Mouse (Mus musculus) midbrain, embryonic 10.5 days (tissue): ENCODE measurements around the gene Ddx6. TPM values are rescaled to one million over a fixed set of nuclear protein-coding genes. Genes with fewer than 3 reads are reported as not detected.
A peak's percentile ranks its signal among the peaks of the same experiment; 100 is the strongest.

Experiments
- DNase-seq: peaks from one replicate; pipeline ENCODE4 v3.0.0-alpha.2; 2017; ENCODE audit warnings: low spot score
- H3K27ac ChIP-seq: fragments of 300-500 bp; sonication (generic); replicated peaks from 2 replicates; pipeline ENCODE4 v1.5.1; 2016; ENCODE audit warnings: mild to moderate bottlenecking
- H3K27me3 ChIP-seq: fragments of 300-500 bp; sonication (generic); 2 replicates; pipeline ENCODE4 v1.6.1; 2016; ENCODE audit warnings: low read depth, mild to moderate bottlenecking; ENCODE audit not compliant: poor library complexity, severe bottlenecking
- H3K36me3 ChIP-seq: fragments of 300-500 bp; sonication (generic); 2 replicates; pipeline ENCODE4 v1.6.1; 2016; ENCODE audit warnings: mild to moderate bottlenecking, moderate library complexity
- H3K4me1 ChIP-seq: fragments of 300-500 bp; sonication (generic); 2 replicates; pipeline ENCODE4 v1.6.1; 2016
- H3K4me3 ChIP-seq: fragments of 300-500 bp; sonication (generic); 2 replicates; pipeline ENCODE4 v1.5.1; 2016; ENCODE audit warnings: mild to moderate bottlenecking, moderate library complexity
- H3K9me3 ChIP-seq: fragments of 300-500 bp; sonication (generic); replicated peaks from 2 replicates; pipeline ENCODE4 v1.6.1; 2016; ENCODE audit warnings: mild to moderate bottlenecking
- WGBS: fragments of 180-500 bp; shearing (Covaris S2); methylation state at CpG from one replicate; pipeline ENCODE4 v1.1.7; 2016; 5-methylcytosine and 5-hydroxymethylcytosine counted together
- polyA plus RNA-seq: library from polyadenylated mRNA; unstranded; fragments of >200 nt; fragmentation: Nextera tagmentation; extraction: Ambion mirVana; gene quantifications from 2 replicates; pipeline ENCODE4 v1.2.1, GENCODE M21; 2016

The Ddx6 gene
- polyA plus RNA-seq, 1 experiment from 2014 or later, result 19.5 TPM

- Histone ChIP-seq H3K36me3 (no peaks in the 10 kb centered on the region), H3K9me3 (no peaks in the 10 kb centered on the region), H3K27me3 (no peaks in the 10 kb centered on the region), H3K4me1 (0 out of 2 replicates have a peak, but pooled peaks cover 3% of the 10 kb centered on the region), H3K27ac (no peak overlapping the region), H3K4me3 (no peak overlapping the region)
- no peak for DNase-seq
- WGBS, result 88% methylated on average over 4 of the region's 4 CpGs
Measured at GRCm38 (mm10) chr9:44647656-44648055, 43.0 kb downstream of the Ddx6 start.

GRCm38 (mm10) chr9:44648881-44649281 is 44.2 kb downstream of the Ddx6 start:
- no peak for DNase-seq
- 84% methylated on average over 7 of the region's 7 CpGs for WGBS
- H3K4me3 ChIP-seq, result no peak overlapping the region
- no peaks in the 10 kb centered on the region for H3K9me3 ChIP-seq
- H3K36me3 ChIP-seq, result no peaks in the 10 kb centered on the region
- no peaks in the 10 kb centered on the region for H3K27me3 ChIP-seq
- H3K4me1 ChIP-seq, result 0 out of 2 replicates have a peak, but pooled peaks cover 3% of the 10 kb centered on the region
- H3K27ac ChIP-seq, result no peak overlapping the region

GRCm38 (mm10) chr9:44652027-44652426 is 47.3 kb downstream of the Ddx6 start:
- Histone ChIP-seq H3K4me3 (no peak overlapping the region), H3K9me3 (no peaks in the 10 kb centered on the region), H3K27ac (no peak overlapping the region), H3K4me1 (peaks cover 9% of the 10 kb centered on the region), H3K27me3 (no peaks in the 10 kb centered on the region), H3K36me3 (no peaks in the 10 kb centered on the region)
- WGBS, result 14% methylated on average over 8 of the region's 8 CpGs
- DNase-seq, result peak; percentile 62

- no peaks in the 10 kb centered on the region for H3K9me3 ChIP-seq
- peaks cover 7% of the 10 kb centered on the region for H3K4me1 ChIP-seq
- no peak for DNase-seq
- H3K36me3 ChIP-seq, result no peaks in the 10 kb centered on the region
- WGBS, result 75% methylated on average over 4 of the region's 4 CpGs
- H3K27ac ChIP-seq, result no peak overlapping the region
- H3K4me3 ChIP-seq, result no peak overlapping the region
- no peaks in the 10 kb centered on the region for H3K27me3 ChIP-seq
Measured at GRCm38 (mm10) chr9:44653896-44654295, 49.2 kb downstream of the Ddx6 start.

- no peak overlapping the region for H3K27ac ChIP-seq
- peak; percentile 60 for DNase-seq
- WGBS, result 31% methylated on average over 26 of the region's 26 CpGs
- no peaks in the 10 kb centered on the region for H3K9me3 ChIP-seq
- no peaks in the 10 kb centered on the region for H3K27me3 ChIP-seq
- H3K4me1 ChIP-seq, result peaks cover 6% of the 10 kb centered on the region
- H3K4me3 ChIP-seq, result peak overlapping the region; percentile 41
- H3K36me3 ChIP-seq, result no peaks in the 10 kb centered on the region
Measured at GRCm38 (mm10) chr9:44655098-44656066, 50.7 kb downstream of the Ddx6 start.

GRCm38 (mm10) chr9:44663706-44664105 is 59.0 kb downstream of the Ddx6 start:
- no peaks in the 10 kb centered on the region for H3K27me3 ChIP-seq
- H3K27ac ChIP-seq, result no peak overlapping the region
- WGBS, result 87% methylated on average over 6 of the region's 6 CpGs
- no peak overlapping the region for H3K4me3 ChIP-seq
- no peak for DNase-seq
- no peaks in the 10 kb centered on the region for H3K36me3 ChIP-seq
- H3K4me1 ChIP-seq, result no peaks in the 10 kb centered on the region
- no peaks in the 10 kb centered on the region for H3K9me3 ChIP-seq

- no peaks in the 10 kb centered on the region for H3K27me3 ChIP-seq
- H3K36me3 ChIP-seq, result no peaks in the 10 kb centered on the region
- no peaks in the 10 kb centered on the region for H3K9me3 ChIP-seq
- DNase-seq, result no peak
- no peak overlapping the region for H3K27ac ChIP-seq
- H3K4me3 ChIP-seq, result no peak overlapping the region
- no peaks in the 10 kb centered on the region for H3K4me1 ChIP-seq
- 91% methylated on average over 5 of the region's 5 CpGs for WGBS
Measured at GRCm38 (mm10) chr9:44671416-44671815, 66.7 kb downstream of the Ddx6 start.

- 79% methylated on average over 2 of the region's 2 CpGs for WGBS
- no peak overlapping the region for H3K27ac ChIP-seq
- DNase-seq, result no peak
- no peak overlapping the region for H3K4me3 ChIP-seq
- H3K36me3 ChIP-seq, result no peaks in the 10 kb centered on the region
- H3K9me3 ChIP-seq, result no peaks in the 10 kb centered on the region
- H3K27me3 ChIP-seq, result no peaks in the 10 kb centered on the region
- H3K4me1 ChIP-seq, result no peaks in the 10 kb centered on the region
Measured at GRCm38 (mm10) chr9:44672291-44672865, 67.7 kb downstream of the Ddx6 start.

- Histone ChIP-seq H3K4me1 (no peaks in the 10 kb centered on the region), H3K27ac (no peak within 1 kb of the TSS), H3K9me3 (no peaks in the 10 kb centered on the region), H3K4me3 (no peak within 1 kb of the TSS), H3K27me3 (no peaks in the 10 kb centered on the region), H3K36me3 (no peaks in the 10 kb centered on the region)
- DNase-seq, result no peak
- WGBS, result 83% methylated on average over 3 of the region's 3 CpGs
Measured at GRCm38 (mm10) chr9:44673005-44673404, 68.3 kb downstream of the Ddx6 start, which contains the start of gene Treh. Gene Treh (plus strand): TSS chr9:44673233.

- H3K27ac ChIP-seq, result no peak overlapping the region
- no peak for DNase-seq
- H3K9me3 ChIP-seq, result no peaks in the 10 kb centered on the region
- H3K4me1 ChIP-seq, result no peaks in the 10 kb centered on the region
- H3K36me3 ChIP-seq, result no peaks in the 10 kb centered on the region
- no peak overlapping the region for H3K4me3 ChIP-seq
- H3K27me3 ChIP-seq, result no peaks in the 10 kb centered on the region
- 91% methylated on average over 2 of the region's 2 CpGs for WGBS
Measured at GRCm38 (mm10) chr9:44678288-44678871, 73.7 kb downstream of the Ddx6 start.

- Histone ChIP-seq H3K4me1 (peaks cover 5% of the 10 kb centered on the region; the same call in 1 of the 2 replicates), H3K4me3 (no peak overlapping the region), H3K36me3 (no peaks in the 10 kb centered on the region), H3K27me3 (no peaks in the 10 kb centered on the region), H3K9me3 (no peaks in the 10 kb centered on the region), H3K27ac (no peak overlapping the region)
- no peak for DNase-seq
- 78% methylated on average over 5 of the region's 5 CpGs for WGBS
Measured at GRCm38 (mm10) chr9:44679565-44679964, 74.9 kb downstream of the Ddx6 start.

GRCm38 (mm10) chr9:44683046-44683445 is 78.4 kb downstream of the Ddx6 start:
- no peak overlapping the region for H3K4me3 ChIP-seq
- peaks cover 19% of the 10 kb centered on the region for H3K36me3 ChIP-seq
- H3K9me3 ChIP-seq, result no peaks in the 10 kb centered on the region
- 89% methylated on average over 8 of the region's 8 CpGs for WGBS
- 0 out of 2 replicates have a peak overlapping the region, but pooled peaks have one; percentile 28 for H3K27ac ChIP-seq
- H3K4me1 ChIP-seq, result peaks cover 32% of the 10 kb centered on the region
- DNase-seq, result no peak
- H3K27me3 ChIP-seq, result no peaks in the 10 kb centered on the region
